Mouse (Mus musculus): ENCODE measurements at regions not wholly inside any gene's neighbourhood (a gene's known extent, or its start where the extent isn't known, plus 50 kb on each side); places are given as distances from the start of the nearest gene placed in this dataset.

GRCm38 (mm10) chr7:117317362-117317761 lies 63.4 kb upstream of the Xylt1 start:
- Histone ChIP-seq H3K27ac (ENCODE audit: low read length) (no peak overlapping the region), H3K36me3 (ENCODE audit: control insufficient read depth, insufficient read depth) (no peaks in the 10 kb centered on the region), H3K4me1 (replicated peaks; ENCODE audit: control insufficient read depth, insufficient read depth, low read length) (peaks cover 8% of the 10 kb centered on the region), H3K27me3 (replicated peaks; ENCODE audit: control insufficient read depth, insufficient read depth, low read length) (no peaks in the 10 kb centered on the region), H3K4me3 (replicated peaks; ENCODE audit: low read length) (no peak overlapping the region), H3K9me3 (ENCODE audit: control insufficient read depth, low read length) (no peaks in the 10 kb centered on the region), H3K9ac (replicated peaks; ENCODE audit: low read depth, low read length) (no peak overlapping the region), H3K4me2 (ENCODE audit: low read length) (no peak overlapping the region)
- ATAC-seq = peak; percentile 40; the same call in 1 of the 2 replicates
- 47% methylated on average over 2 of the region's 2 CpGs for WGBS

GRCm38 (mm10) chr7:117320552-117320951 lies 60.2 kb upstream of the Xylt1 start:
- 0 out of 2 replicates have a peak, but pooled peaks have one; percentile 58 for ATAC-seq
- Histone ChIP-seq H3K9me3 (ENCODE audit: control insufficient read depth, low read length) (no peaks in the 10 kb centered on the region), H3K36me3 (ENCODE audit: control insufficient read depth, insufficient read depth) (no peaks in the 10 kb centered on the region), H3K4me2 (ENCODE audit: low read length) (no peak overlapping the region), H3K27ac (ENCODE audit: low read length) (no peak overlapping the region), H3K9ac (replicated peaks; ENCODE audit: low read depth, low read length) (no peak overlapping the region), H3K4me1 (replicated peaks; ENCODE audit: control insufficient read depth, insufficient read depth, low read length) (peaks cover 8% of the 10 kb centered on the region), H3K4me3 (replicated peaks; ENCODE audit: low read length) (no peak overlapping the region), H3K27me3 (replicated peaks; ENCODE audit: control insufficient read depth, insufficient read depth, low read length) (no peaks in the 10 kb centered on the region)
- WGBS = 36% methylated on average over 6 of the region's 6 CpGs
